Mouse (Mus musculus) hindbrain, embryonic 15.5 days (tissue): Measurements from ENCODE around the gene Hnf4a. TPM values are rescaled to one million over a fixed set of nuclear protein-coding genes. Genes with fewer than 3 reads are reported as not detected.
A peak's percentile ranks its signal among the peaks of the same experiment; 100 is the strongest.

Source experiments
- ATAC-seq: fragments of 200-750 bp; cut with Nextera tagmentation; 2 replicates; pipeline ENCODE4 v1.8.0; 2017; ENCODE audit warnings: low read depth, moderate number of reproducible peaks, moderate TSS enrichment; ENCODE audit not compliant: low FRiP score
- H3K27ac ChIP-seq: fragments of 300-500 bp; sonication (generic); replicated peaks from 2 replicates; pipeline ENCODE4 v1.5.1; 2015; ENCODE audit warnings: mild to moderate bottlenecking, inconsistent platforms
- H3K27me3 ChIP-seq: fragments of 300-500 bp; sonication (generic); 2 replicates; pipeline ENCODE4 v1.6.1; 2015; ENCODE audit warnings: control low read depth, inconsistent platforms
- H3K36me3 ChIP-seq: fragments of 300-500 bp; sonication (generic); 2 replicates; pipeline ENCODE4 v1.6.1; 2015; ENCODE audit warnings: control low read depth, inconsistent platforms
- H3K4me1 ChIP-seq: fragments of 300-500 bp; sonication (generic); replicated peaks from 2 replicates; pipeline ENCODE4 v1.6.1; 2015; ENCODE audit warnings: control low read depth, inconsistent platforms
- H3K4me2 ChIP-seq: fragments of 300-500 bp; sonication (generic); 2 replicates; pipeline ENCODE4 v1.6.1; 2015; ENCODE audit warnings: moderate library complexity, mild to moderate bottlenecking, inconsistent platforms
- H3K4me3 ChIP-seq: fragments of 300-500 bp; sonication (generic); 2 replicates; pipeline ENCODE4 v1.5.1; 2015; ENCODE audit warnings: mild to moderate bottlenecking, inconsistent platforms
- H3K9ac ChIP-seq: fragments of 300-500 bp; sonication (generic); 2 replicates; pipeline ENCODE4 v1.6.1; 2015; ENCODE audit warnings: inconsistent platforms
- H3K9me3 ChIP-seq: fragments of 300-500 bp; sonication (generic); 2 replicates; pipeline ENCODE4 v1.6.1; 2016; ENCODE audit warnings: control low read depth, inconsistent platforms
- WGBS: fragments of 180-500 bp; shearing (Covaris S2); methylation state at CpG from one replicate; pipeline ENCODE4 v1.1.7; 2015; 5-methylcytosine and 5-hydroxymethylcytosine counted together
- polyA plus RNA-seq: library from polyadenylated mRNA; unstranded; fragments of >200 nt; fragmentation: Nextera tagmentation; extraction: Ambion mirVana; gene quantifications from 2 replicates; pipeline ENCODE4 v1.2.1, GENCODE M21; 2015

Gene Hnf4a
- polyA plus RNA-seq, 1 experiment from 2014 or later: 0.17 TPM

DNA sequence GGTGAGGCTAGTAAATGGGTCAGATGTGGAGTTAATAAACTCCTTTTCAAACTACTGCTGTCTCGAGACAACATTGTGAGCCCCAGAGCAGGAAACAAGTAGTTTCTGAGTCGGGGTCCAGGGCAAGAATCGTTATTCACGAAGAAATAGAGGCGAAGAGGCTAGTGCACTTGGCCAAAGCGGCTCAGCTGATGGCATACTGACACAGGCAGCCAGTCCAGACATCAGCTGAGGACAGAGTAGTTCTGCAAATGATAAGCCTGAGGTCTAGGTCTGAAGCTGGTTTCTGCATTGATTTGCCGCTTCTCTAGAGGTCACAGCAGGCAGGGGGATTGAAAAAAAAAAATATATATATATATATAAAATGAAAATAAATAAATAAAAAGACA is 95.1 kb downstream of the Hnf4a start:
- peaks cover 20% of the 10 kb centered on the region for H3K4me1 ChIP-seq
- H3K4me3 ChIP-seq: peak overlapping the region; percentile 76
- no peak for ATAC-seq
- peak overlapping the region; percentile 95; the same call in 1 of the 2 replicates for H3K9ac ChIP-seq
- no peaks in the 10 kb centered on the region for H3K9me3 ChIP-seq
- no peaks in the 10 kb centered on the region for H3K36me3 ChIP-seq
- no peaks in the 10 kb centered on the region for H3K27me3 ChIP-seq
- H3K27ac ChIP-seq: peak overlapping the region; percentile 97
- WGBS: 76% methylated on average over 7 of the region's 7 CpGs
- peak overlapping the region; percentile 85 for H3K4me2 ChIP-seq

DNA sequence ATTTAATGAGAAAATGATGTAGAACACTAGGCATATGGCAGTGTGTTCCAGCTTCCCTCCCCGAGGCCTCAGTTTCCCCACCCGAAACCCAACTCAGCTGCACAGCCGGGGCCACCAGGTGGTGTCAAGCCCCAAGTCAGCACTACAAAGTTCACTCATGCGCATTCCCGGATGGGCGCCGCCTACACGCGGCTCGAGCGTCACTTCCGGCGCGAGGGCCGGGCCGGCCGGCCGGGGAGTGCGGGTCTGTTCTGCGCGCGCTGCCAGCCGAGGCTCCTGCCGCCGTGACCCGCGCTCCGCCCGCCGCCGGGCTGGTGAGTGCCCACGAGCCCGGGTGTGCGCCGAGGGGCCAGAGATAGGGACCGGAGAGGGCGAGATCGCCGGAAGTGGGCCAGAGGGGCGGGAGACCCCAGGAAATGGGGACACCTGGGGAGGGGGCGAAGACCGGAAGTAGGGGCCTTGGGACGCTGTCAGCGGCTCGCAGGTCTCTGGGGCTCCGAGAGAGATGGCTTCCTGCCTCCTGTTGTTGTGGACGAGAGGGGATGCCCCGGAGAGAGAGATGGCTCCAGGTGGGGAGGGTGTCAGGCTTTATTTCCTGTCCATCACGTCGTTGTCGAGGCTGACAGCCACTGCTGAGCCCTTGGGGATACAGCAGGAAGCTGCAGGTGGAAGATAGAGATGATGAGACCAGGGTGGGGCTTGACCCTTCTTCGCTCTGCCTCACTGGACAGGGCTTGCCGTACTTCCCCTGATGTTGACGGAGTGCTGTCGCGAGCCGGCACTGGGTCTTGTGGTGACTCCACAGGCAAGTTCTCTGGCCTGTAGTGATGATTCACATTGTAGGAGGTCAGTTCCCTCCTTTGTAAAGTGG is 95.7 kb downstream of the Hnf4a start, which contains the start of gene Ttpal:
Gene Ttpal (plus strand): TSS at position 214 of the 871 bp plus-strand sequence.
- 1% methylated on average over 57 of the region's 57 CpGs for WGBS
- peak within 1 kb of the TSS; percentile 85 for H3K4me2 ChIP-seq
- peak within 1 kb of the TSS; percentile 97 for H3K27ac ChIP-seq
- H3K4me3 ChIP-seq: peak within 1 kb of the TSS; percentile 76
- peak within 1 kb of the TSS; percentile 95 for H3K9ac ChIP-seq
- H3K9me3 ChIP-seq: no peaks in the 10 kb centered on the region
- H3K4me1 ChIP-seq: peaks cover 20% of the 10 kb centered on the region
- H3K36me3 ChIP-seq: no peaks in the 10 kb centered on the region
- no peaks in the 10 kb centered on the region for H3K27me3 ChIP-seq
- ATAC-seq: peak; percentile 94

DNA sequence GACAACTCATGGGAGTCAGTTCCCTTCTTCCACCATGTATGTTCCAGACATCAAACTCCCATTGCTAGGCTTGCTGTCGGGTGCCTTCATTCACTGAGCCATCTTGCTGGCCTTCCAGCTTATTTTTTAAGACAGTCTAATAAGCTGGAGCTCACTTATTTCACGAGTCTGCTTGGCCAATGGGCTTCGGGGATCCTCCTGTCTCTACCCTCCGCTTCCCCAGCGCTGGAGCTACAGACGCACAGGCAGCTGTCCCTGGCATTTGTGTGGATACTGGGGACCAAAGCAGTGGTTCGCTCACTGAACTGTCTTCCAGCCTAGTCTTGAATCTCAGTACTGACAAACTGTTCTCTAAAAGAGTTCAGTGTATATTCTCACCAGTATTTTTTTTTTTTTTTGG is 99.6 kb downstream of the Hnf4a start:
- Histone ChIP-seq H3K4me2 (no peak overlapping the region), H3K36me3 (peaks cover 4% of the 10 kb centered on the region; the same call in 1 of the 2 replicates), H3K9ac (no peak overlapping the region), H3K9me3 (no peaks in the 10 kb centered on the region), H3K27ac (no peak overlapping the region), H3K4me3 (no peak overlapping the region), H3K27me3 (no peaks in the 10 kb centered on the region), H3K4me1 (peaks cover 20% of the 10 kb centered on the region)
- no peak for ATAC-seq
- WGBS: 89% methylated on average over 7 of the region's 7 CpGs

DNA sequence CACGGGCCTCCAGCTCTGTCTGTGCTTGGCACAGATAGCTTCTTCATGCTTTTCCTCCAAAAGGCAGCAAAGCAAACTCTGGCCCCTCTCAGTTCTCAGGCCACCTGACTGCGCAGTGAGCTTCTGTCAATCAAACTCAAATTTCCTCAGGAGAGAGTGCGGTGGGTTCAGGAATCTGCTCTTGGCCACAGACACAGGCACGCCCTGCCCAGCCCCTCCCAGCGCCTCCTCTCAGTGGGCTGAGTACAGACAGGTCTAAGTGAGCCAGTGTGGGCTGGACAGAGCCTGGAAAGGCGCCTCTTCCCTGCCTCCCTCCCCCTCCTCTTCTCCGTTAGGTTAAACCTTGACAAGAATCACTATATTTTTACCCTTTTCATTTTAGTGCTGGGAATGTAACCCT is 101.4 kb downstream of the Hnf4a start:
- Histone ChIP-seq H3K9me3 (no peaks in the 10 kb centered on the region), H3K4me2 (no peak overlapping the region), H3K9ac (no peak overlapping the region), H3K4me3 (no peak overlapping the region), H3K36me3 (peaks cover 5% of the 10 kb centered on the region; the same call in 1 of the 2 replicates), H3K27me3 (no peaks in the 10 kb centered on the region), H3K27ac (no peak overlapping the region), H3K4me1 (peaks cover 11% of the 10 kb centered on the region)
- no peak for ATAC-seq
- WGBS: 94% methylated on average over 7 of the region's 7 CpGs

DNA sequence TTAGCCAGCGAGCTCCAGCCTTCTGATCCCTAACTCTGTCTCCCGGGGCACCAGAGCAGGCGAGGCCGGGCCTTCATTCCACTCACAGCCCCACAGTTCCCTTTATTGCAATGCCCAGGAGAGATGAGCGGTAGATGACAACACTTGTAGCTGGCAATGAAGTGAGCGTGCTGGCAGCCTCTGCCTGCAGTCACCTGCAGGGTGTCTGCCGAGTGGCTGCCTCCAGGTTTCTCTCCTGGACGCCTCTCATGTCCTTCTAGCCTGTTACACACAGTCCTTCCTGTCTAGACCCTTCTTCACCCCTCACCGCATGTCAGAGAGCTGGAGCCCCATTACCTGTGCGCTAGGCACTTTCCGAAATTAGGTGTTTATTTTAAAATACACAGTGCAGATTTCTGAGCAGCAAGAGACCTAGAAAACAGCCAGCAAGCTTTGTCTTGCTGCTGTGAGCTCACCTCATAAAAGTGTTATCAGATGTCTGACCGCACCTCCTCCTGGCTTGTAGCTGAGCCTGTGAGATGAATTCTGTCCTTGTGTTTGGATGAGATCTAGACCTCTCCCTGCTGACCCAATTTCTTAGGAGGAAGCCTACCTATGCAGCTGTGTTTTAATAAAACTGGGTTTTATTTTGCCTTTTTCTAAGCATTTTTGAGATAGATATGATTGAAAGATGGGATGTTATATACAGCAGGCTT is 102.8 kb downstream of the Hnf4a start:
- no peak overlapping the region for H3K4me3 ChIP-seq
- H3K27me3 ChIP-seq: no peaks in the 10 kb centered on the region
- H3K36me3 ChIP-seq: peaks cover 19% of the 10 kb centered on the region
- 88% methylated on average over 12 of the region's 12 CpGs for WGBS
- 0 out of 2 replicates have a peak, but pooled peaks cover under 1% of the 10 kb centered on the region for H3K4me1 ChIP-seq
- no peak overlapping the region for H3K27ac ChIP-seq
- no peak overlapping the region for H3K9ac ChIP-seq
- no peak overlapping the region for H3K4me2 ChIP-seq
- ATAC-seq: no peak
- no peaks in the 10 kb centered on the region for H3K9me3 ChIP-seq

DNA sequence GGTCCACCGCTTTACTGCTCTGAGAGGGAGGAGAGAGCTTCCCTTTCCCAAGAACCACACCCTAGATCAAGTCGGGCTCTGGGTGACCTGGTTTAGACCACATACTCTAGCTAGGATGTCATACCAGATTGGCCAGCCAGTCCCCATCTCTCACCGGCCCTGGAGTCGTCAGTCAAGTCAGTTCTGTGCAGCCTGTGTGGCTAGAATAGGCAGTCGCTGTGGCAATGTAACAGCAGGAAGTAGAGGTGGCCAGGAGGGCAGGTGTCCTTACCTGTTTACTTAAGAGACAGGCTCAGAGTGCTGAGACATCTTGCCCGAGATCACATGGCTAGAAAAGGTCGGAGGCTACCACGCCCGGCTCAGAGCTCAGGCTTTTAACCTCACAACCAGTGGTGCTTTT is 104.6 kb downstream of the Hnf4a start:
- Histone ChIP-seq H3K9ac (no peak overlapping the region), H3K4me3 (no peak overlapping the region), H3K4me2 (no peak overlapping the region), H3K36me3 (peaks cover 34% of the 10 kb centered on the region), H3K9me3 (no peaks in the 10 kb centered on the region), H3K27ac (no peak overlapping the region), H3K27me3 (no peaks in the 10 kb centered on the region), H3K4me1 (no peaks in the 10 kb centered on the region)
- WGBS: 88% methylated on average over 9 of the region's 9 CpGs
- ATAC-seq: no peak

DNA sequence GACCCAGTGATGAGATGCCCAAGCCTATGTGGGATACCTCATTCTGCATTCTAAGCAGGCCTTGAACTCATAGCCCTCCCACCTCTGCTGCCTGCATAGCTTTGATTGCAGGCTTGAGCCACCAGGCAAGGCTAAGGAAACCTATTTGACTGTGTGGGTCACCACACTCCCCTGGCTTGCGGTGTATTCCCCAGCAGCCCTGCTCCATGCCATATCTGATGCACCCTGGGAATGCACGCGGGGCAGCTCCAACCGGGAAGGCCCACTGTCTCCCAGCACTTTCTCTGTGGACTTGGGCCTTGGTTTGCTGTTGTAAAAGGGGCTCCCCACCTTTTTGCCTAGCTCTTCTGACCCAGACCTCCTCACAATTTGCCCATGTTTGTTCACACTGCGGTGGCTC is 106.6 kb downstream of the Hnf4a start:
- ATAC-seq: no peak
- Histone ChIP-seq H3K9ac (no peak overlapping the region), H3K4me2 (no peak overlapping the region), H3K27me3 (no peaks in the 10 kb centered on the region), H3K4me3 (no peak overlapping the region), H3K27ac (no peak overlapping the region), H3K36me3 (peaks cover 43% of the 10 kb centered on the region), H3K4me1 (no peaks in the 10 kb centered on the region), H3K9me3 (no peaks in the 10 kb centered on the region)
- 91% methylated on average over 5 of the region's 5 CpGs for WGBS

DNA sequence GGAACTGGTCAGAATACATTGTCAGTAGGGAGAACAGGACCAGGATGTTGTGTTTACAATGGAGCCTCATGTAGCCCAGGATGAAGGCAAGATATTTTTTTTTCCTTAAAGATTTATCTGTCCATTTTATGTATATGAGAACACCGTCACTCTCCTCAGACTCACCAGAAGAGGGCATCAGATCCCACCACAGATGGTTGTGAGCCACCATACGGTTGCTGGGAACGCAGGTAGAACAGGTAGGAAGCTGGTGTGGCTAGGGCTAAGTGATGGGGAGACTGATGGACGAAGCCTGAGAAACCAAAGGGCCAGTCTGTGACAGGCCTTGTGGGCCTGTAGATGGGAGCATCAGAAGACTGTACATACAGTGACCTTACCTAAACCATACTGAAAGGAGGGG is 107.4 kb downstream of the Hnf4a start:
- Histone ChIP-seq H3K4me2 (no peak overlapping the region), H3K27ac (no peak overlapping the region), H3K4me1 (no peaks in the 10 kb centered on the region), H3K4me3 (no peak overlapping the region), H3K9ac (no peak overlapping the region), H3K36me3 (peaks cover 47% of the 10 kb centered on the region), H3K9me3 (no peaks in the 10 kb centered on the region), H3K27me3 (no peaks in the 10 kb centered on the region)
- ATAC-seq: no peak
- 93% methylated on average over 4 of the region's 4 CpGs for WGBS

DNA sequence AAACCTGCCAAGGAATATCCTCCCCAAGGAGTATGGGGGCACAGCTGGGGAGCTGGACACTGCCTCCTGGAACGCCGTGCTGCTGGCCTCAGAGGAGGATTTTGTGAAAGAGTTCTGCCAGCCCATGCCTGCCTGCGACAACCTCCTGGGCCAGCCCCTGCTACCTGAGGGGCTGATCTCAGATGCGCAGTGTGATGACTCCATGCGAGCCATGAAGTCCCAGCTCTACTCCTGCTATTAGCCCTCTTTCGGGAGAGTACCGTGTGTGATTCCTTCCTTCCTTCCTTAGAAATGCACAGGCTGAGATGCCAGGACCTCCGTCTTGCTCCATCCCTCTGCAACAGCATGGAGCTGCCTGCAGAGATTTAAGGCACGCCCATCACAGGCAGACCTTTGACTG is 108.8 kb downstream of the Hnf4a start:
- 89% methylated on average over 9 of the region's 9 CpGs for WGBS
- no peak overlapping the region for H3K27ac ChIP-seq
- no peak overlapping the region for H3K9ac ChIP-seq
- H3K36me3 ChIP-seq: peaks cover 60% of the 10 kb centered on the region
- H3K4me3 ChIP-seq: no peak overlapping the region
- no peaks in the 10 kb centered on the region for H3K27me3 ChIP-seq
- no peaks in the 10 kb centered on the region for H3K4me1 ChIP-seq
- ATAC-seq: no peak
- no peaks in the 10 kb centered on the region for H3K9me3 ChIP-seq
- no peak overlapping the region for H3K4me2 ChIP-seq

DNA sequence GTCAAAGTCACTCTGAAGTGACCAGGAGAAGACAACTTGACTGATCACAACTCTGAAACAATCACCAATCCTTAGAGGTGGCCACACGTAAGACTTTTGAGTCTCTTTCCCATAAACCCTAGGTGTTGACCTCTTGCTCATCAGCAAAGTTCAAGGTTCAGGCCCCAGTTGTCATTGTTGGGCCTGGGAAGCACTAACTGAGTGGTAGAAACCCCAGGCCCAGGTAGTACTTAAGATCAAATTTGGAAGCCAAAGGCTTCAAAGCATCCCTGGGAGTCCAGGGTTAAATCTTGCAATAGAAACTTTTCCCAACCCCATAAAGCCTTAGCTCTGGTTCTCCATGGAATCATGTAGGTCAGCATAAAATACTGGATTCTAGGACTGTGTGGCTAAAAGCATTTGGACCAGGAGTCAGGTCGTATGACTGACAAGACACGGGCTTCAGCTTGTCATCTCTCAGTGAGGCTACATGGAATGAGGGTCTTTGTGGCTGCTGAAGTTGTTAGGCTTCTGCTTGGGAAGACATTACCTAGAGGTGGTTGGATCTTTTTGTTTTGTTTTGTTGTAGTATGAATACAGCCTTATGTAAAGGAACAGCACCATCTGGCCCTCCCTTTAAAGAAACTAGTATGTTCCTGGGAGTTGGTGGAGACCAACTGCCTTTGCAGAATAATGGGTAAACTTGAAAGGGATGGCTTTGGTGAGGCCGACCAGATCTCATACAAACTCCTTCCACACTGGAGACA is 109.5 kb downstream of the Hnf4a start:
- no peak overlapping the region for H3K4me3 ChIP-seq
- ATAC-seq: no peak
- no peaks in the 10 kb centered on the region for H3K4me1 ChIP-seq
- H3K9me3 ChIP-seq: no peaks in the 10 kb centered on the region
- 94% methylated on average over 4 of the region's 4 CpGs for WGBS
- no peak overlapping the region for H3K27ac ChIP-seq
- H3K9ac ChIP-seq: no peak overlapping the region
- no peak overlapping the region for H3K4me2 ChIP-seq
- H3K36me3 ChIP-seq: peaks cover 63% of the 10 kb centered on the region
- no peaks in the 10 kb centered on the region for H3K27me3 ChIP-seq

DNA sequence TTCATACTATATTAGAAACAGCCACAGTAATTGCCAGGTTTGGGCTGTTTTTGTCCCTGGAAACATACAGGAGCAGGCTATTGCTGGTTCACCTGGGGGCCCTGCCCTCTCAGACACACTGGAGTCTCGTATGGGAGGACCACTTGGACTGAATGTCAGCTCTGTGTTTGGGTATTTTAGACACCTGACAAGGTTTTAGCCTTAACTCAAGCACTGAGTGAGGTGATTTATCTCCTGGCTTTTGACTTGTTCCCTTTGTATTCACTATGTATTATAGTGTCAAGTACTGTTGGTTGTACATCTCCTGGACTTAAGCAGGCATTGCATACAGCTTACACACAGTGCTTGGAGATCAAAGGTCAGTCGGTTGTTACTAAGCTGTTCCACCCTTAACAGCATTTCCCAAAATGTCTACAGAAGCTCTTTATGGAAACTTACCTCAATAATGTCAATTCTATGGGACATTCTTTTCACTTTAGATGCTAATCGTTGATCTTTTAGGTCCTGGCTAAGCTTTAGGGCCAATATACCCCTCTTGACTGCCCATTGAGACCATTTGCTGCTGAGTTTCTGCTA is 110.1 kb downstream of the Hnf4a start:
- no peaks in the 10 kb centered on the region for H3K9me3 ChIP-seq
- no peaks in the 10 kb centered on the region for H3K27me3 ChIP-seq
- no peak for ATAC-seq
- no peaks in the 10 kb centered on the region for H3K4me1 ChIP-seq
- peaks cover 68% of the 10 kb centered on the region for H3K36me3 ChIP-seq
- WGBS: 86% methylated on average over 3 of the region's 3 CpGs
- H3K4me3 ChIP-seq: no peak overlapping the region
- no peak overlapping the region for H3K9ac ChIP-seq
- H3K4me2 ChIP-seq: no peak overlapping the region
- no peak overlapping the region for H3K27ac ChIP-seq
